Mouse (Mus musculus) left cerebral cortex, adult 8-10 months (tissue): Measurements from ENCODE around the gene Grrp1. TPM values are rescaled to one million over a fixed set of nuclear protein-coding genes. Genes with fewer than 3 reads are reported as not detected.
"Not testable (repeated sequence)": the region's sequence is repeated elsewhere in the genome, so short reads cannot be mapped to it uniquely, and the experiment has no call there.

Experiments used
- DNase-seq, 2 experiments: peaks; one replicate each; pipeline ENCODE4 v3.0.0; 2022; ENCODE audit warnings: low spot score in 2 of 2
- total RNA-seq, 4 experiments: library from RNA; stranded (reverse); gene quantifications; 2 replicates each; pipeline ENCODE4 v1.2.4; 2022

Gene Grrp1
- total RNA-seq = 1 to 10 TPM; 2.6 to 4.3 (median 3.5) TPM

GRCm38 (mm10) chr4:134253722-134254324 lies at the start of gene Grrp1:
Gene Grrp1, minus strand, starts transcription at chr4:134254106.
- no peak for DNase-seq

GRCm38 (mm10) chr4:134302084-134302483 lies 48.2 kb upstream of the Grrp1 start:
- DNase-seq = no peak

GRCm38 (mm10) chr4:134300316-134300715 lies 46.4 kb upstream of the Grrp1 start:
- peak; percentile 40 to 54 for DNase-seq

GRCm38 (mm10) chr4:134299498-134299810 lies 45.5 kb upstream of the Grrp1 start:
- no peak for DNase-seq

- no peak for DNase-seq
These were observed 45.0 kb upstream of the Grrp1 start for GRCm38 (mm10) chr4:134298626-134299497.

DNA sequence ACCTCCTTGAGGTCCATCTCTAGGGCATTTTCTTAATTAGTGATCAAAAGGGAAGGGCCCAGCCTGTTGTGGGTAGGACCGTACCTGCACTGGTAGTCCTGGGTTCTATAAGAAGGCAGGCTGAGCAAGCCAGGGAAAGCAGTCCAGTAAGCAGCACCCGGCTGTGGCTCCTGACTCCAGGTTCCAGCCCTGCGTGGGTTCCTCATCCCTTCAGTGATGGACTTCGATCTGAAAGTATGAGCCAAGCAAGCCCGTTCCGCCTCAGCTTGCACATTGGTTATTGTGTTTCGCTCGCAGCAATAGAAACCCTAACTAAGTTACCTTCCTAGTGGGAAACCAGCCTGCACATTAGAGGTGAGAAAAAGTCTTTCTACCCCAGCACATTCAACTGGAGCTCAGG lies 43.5 kb upstream of the Grrp1 start:
- DNase-seq = no peak

DNA sequence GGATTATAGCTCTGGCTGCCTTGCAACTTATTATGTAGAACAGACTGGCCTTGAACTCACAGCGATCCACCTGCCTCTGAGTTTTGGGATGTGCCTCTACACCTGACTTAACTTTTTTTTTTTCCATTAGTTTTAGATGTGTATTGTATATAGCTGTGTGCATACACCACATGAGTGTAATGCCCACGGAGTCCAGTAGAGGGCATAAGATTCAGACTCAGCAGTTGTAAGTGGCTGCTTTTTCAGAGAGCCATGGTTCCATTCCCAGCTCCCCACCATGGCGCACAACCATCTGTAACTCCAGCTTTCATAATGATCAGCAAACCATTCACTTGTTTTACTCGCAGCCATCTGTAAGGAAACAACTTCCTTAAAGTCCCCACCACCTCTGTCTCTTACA lies 42.6 kb upstream of the Grrp1 start:
- no peak for DNase-seq

- not testable (repeated sequence) for DNase-seq
These were observed 42.2 kb upstream of the Grrp1 start for GRCm38 (mm10) chr4:134296096-134296495.

GRCm38 (mm10) chr4:134293692-134294163 lies 39.8 kb upstream of the Grrp1 start:
- DNase-seq = no peak

GRCm38 (mm10) chr4:134293061-134293691 lies 39.3 kb upstream of the Grrp1 start:
- no peak for DNase-seq

DNA sequence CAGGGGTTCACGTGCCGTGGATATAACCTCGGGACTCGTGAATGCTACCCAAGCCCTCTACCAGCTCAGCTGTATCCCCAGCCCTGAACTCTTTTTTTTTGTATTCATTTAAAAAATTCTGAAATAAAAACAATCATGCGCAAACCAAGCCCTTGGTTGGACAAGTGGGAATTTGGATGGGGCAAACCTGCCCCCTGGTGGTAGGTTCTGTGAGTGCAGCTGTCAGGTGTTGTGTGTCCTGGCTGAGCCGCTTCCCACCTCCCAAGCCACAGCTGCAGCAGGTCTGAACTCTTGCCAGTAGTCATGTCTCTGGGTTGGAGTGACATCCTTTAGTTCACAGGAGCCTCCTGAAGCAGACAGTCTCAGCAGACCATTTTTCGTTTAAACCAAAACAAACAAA lies 38.2 kb upstream of the Grrp1 start:
- DNase-seq = peak in 1 of 2 experiments; percentile 54

DNA sequence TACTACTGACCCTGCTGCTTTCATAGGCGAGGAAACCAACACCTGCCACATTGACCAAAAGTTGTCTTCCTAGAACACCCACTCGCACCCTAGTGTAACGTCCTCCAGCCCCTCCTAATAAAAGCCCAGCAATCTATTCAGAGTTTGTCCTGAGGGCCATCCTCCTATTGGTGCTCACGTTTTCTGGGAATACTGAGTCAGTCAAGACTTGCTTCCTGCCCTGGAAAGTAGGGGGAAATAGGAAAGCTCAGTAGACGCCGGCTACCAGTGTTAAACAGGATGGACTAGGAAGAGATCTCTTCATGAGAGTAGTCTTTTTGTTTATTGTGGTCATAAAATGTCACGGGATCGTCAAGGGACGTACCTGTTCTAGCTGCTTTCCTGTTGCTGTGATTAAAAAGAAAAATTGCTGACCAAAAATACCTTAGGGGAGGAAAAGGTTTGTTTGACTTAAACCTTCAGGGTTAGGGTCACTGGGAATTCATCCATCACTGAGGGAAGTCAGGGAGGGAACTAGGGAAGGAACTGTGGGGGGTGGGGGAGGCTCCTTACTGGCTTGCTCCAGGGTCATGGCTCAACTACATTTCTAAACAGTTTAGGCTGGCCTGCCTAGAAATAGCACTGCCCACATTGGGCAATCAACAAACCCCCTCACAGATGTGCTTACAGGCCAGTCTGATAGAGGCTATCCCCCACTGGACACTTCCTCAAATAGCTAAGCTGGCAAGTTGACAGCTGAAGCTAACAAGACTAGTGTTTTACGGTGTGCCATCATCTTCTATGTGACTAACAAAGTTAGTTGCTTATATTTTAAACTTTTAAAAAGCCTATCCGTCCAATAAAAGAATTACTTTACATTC lies 34.7 kb upstream of the Grrp1 start:
- no peak for DNase-seq

GRCm38 (mm10) chr4:134287575-134288025 lies 33.7 kb upstream of the Grrp1 start, which contains the start of gene Pdik1l:
Gene Pdik1l, minus strand, starts transcription at chr4:134287895.
- DNase-seq = peak; percentile 58 to 63

- peak; percentile 92 to 94 for DNase-seq
These were observed 33.3 kb upstream of the Grrp1 start for GRCm38 (mm10) chr4:134287168-134287564.

GRCm38 (mm10) chr4:134286226-134287167 lies 32.6 kb upstream of the Grrp1 start:
- no peak for DNase-seq

DNA sequence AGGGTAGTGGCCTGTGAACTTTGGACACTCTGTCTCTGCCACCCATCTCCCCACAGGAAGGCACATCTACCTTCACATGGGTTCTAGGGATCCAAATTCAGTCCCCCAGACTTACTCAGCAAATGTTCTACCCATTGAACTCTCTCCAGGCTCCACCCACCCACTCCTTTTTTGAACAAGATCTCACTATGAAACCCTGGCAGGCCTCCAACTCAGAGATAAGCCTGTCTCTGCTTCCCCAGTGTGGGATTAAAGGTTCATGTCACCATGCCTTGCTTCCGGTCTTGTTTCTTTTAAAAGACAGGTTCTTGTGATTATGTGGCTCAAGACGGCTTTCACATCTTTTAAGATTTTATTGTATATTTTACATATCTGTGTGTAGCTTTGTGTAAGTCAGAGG lies 31.0 kb upstream of the Grrp1 start:
- no peak for DNase-seq

- no peak for DNase-seq
These were observed 19.8 kb upstream of the Grrp1 start for GRCm38 (mm10) chr4:134273417-134274345.

- no peak for DNase-seq
These were observed 19.0 kb upstream of the Grrp1 start for GRCm38 (mm10) chr4:134272731-134273416.
